Mouse (Mus musculus) ES-E14 (cell line): ENCODE results near the gene Nfkbil1.

ENCODE experiments used
- CHD2 ChIP-seq: IDR thresholded peaks from 2 replicates; pipeline ENCODE4 v1.6.1; 2014; ENCODE audit warnings: mild to moderate bottlenecking, low read depth, low read length, inconsistent platforms
- HCFC1 ChIP-seq: IDR thresholded peaks from 2 replicates; pipeline ENCODE4 v1.6.1; 2012; ENCODE audit warnings: low read length, inconsistent platforms, borderline replicate concordance; ENCODE audit not compliant: insufficient read depth
- ZC3H11A ChIP-seq: IDR thresholded peaks from 2 replicates; pipeline ENCODE4 v1.6.1; 2012; ENCODE audit warnings: low read depth, mild to moderate bottlenecking, inconsistent platforms, low read length, borderline replicate concordance

DNA sequence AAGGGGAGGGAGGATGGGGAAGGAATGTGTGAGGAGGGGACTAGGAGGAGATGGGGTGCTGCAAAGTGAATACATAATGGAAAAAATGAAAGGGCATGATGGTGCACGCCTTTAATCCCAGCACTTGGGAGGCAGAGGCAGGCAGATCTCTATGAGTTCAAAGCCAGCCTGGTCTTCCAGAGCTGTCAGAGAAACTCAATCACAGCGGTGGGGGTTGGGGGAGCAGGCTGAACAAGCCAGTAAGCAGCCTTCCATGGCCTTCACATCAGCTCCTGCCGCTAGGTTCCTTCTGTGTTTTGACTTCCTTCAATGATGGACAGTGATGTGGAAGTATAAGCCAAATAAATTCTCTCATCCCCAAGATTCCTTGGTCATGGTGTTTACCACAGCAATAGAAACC lies 19.7 kb upstream of the Nfkbil1 start:
- TF ChIP-seq ZC3H11A (no peak), CHD2 (no peak), HCFC1 (no peak)
